Mouse (Mus musculus): ENCODE results near the gene Sptlc2. TPM values are rescaled to one million over a fixed set of nuclear protein-coding genes. Genes with fewer than 3 reads are reported as not detected.

Gene Sptlc2
- polyA plus RNA-seq, 1 experiment from 2014 or later = 72.8 TPM

- H3K4me1 ChIP-seq (ENCODE audit: control insufficient read depth, insufficient read depth, low read length) = peaks cover 2% of the 10 kb centered on the region; the same call in 1 of the 2 replicates
- no peaks in the 10 kb centered on the region for H3K9me3 ChIP-seq (replicated peaks; ENCODE audit: control insufficient read depth, low read length, poor library complexity, severe bottlenecking)
- no peak overlapping the region; the same call in 1 of the 2 replicates for H3K27ac ChIP-seq (ENCODE audit: low read length)
Observed at GRCm38 (mm10) chr12:87305767-87306583, 82.2 kb downstream of the Sptlc2 start.

GRCm38 (mm10) chr12:87301189-87301588, 87.0 kb downstream of the Sptlc2 start:
- Histone ChIP-seq H3K27me3 (ENCODE audit: control insufficient read depth, insufficient read depth, low read depth, low read length) (peaks cover 14% of the 10 kb centered on the region; the same call in 1 of the 2 replicates), H3K9me3 (replicated peaks; ENCODE audit: control insufficient read depth, low read length, poor library complexity, severe bottlenecking) (no peaks in the 10 kb centered on the region), H3K4me1 (ENCODE audit: control insufficient read depth, insufficient read depth, low read length) (peaks cover 12% of the 10 kb centered on the region; the same call in 1 of the 2 replicates), H3K27ac (ENCODE audit: low read length) (no peak overlapping the region), H3K36me3 (ENCODE audit: control insufficient read depth, insufficient read depth, low read length) (no peaks in the 10 kb centered on the region), H3K9ac (ENCODE audit: low read depth, low read length) (no peak overlapping the region), H3K4me2 (ENCODE audit: low read length) (no peak overlapping the region), H3K4me3 (ENCODE audit: low read depth, low read length) (no peak overlapping the region)
- ATAC-seq = no peak
- 45% methylated on average over 4 of the region's 4 CpGs for WGBS

More at GRCm38 (mm10) chr12:87305767-87306583, 82.2 kb downstream of the Sptlc2 start:
- H3K27me3 ChIP-seq (ENCODE audit: control insufficient read depth, insufficient read depth, low read depth, low read length) = no peaks in the 10 kb centered on the region; the same call in 1 of the 2 replicates
- no peak overlapping the region for H3K4me2 ChIP-seq (ENCODE audit: low read length)
- WGBS = 21% methylated on average over 13 of the region's 13 CpGs
- peaks cover 7% of the 10 kb centered on the region; the same call in 1 of the 2 replicates for H3K36me3 ChIP-seq (ENCODE audit: control insufficient read depth, insufficient read depth, low read length)
- peak; percentile 81 for ATAC-seq
- no peak overlapping the region for H3K4me3 ChIP-seq (ENCODE audit: low read depth, low read length)
- H3K9ac ChIP-seq (ENCODE audit: low read depth, low read length) = no peak overlapping the region

- Histone ChIP-seq H3K4me1 (ENCODE audit: control insufficient read depth, insufficient read depth, low read length) (peaks cover 9% of the 10 kb centered on the region; the same call in 1 of the 2 replicates), H3K4me3 (ENCODE audit: low read depth, low read length) (peak overlapping the region; percentile 80), H3K9ac (ENCODE audit: low read depth, low read length) (peak overlapping the region; percentile 60; the same call in 1 of the 2 replicates), H3K36me3 (ENCODE audit: control insufficient read depth, insufficient read depth, low read length) (no peaks in the 10 kb centered on the region), H3K4me2 (ENCODE audit: low read length) (peak overlapping the region; percentile 79), H3K9me3 (replicated peaks; ENCODE audit: control insufficient read depth, low read length, poor library complexity, severe bottlenecking) (no peaks in the 10 kb centered on the region), H3K27me3 (ENCODE audit: control insufficient read depth, insufficient read depth, low read depth, low read length) (peaks cover 14% of the 10 kb centered on the region; the same call in 1 of the 2 replicates), H3K27ac (ENCODE audit: low read length) (no peak overlapping the region)
- no peak for ATAC-seq
- 1% methylated on average over 9 of the region's 9 CpGs for WGBS
Observed at GRCm38 (mm10) chr12:87300441-87300690, 87.8 kb downstream of the Sptlc2 start.

GRCm38 (mm10) chr12:87299657-87300440, 88.3 kb downstream of the Sptlc2 start, which contains the start of gene Ism2:
Gene Ism2 (minus strand): TSS chr12:87299705.
- Histone ChIP-seq H3K9ac (ENCODE audit: low read depth, low read length) (peak within 1 kb of the TSS; percentile 60), H3K27me3 (ENCODE audit: control insufficient read depth, insufficient read depth, low read depth, low read length) (peaks cover 14% of the 10 kb centered on the region; the same call in 1 of the 2 replicates), H3K36me3 (ENCODE audit: control insufficient read depth, insufficient read depth, low read length) (no peaks in the 10 kb centered on the region), H3K9me3 (replicated peaks; ENCODE audit: control insufficient read depth, low read length, poor library complexity, severe bottlenecking) (no peaks in the 10 kb centered on the region), H3K4me2 (ENCODE audit: low read length) (peak within 1 kb of the TSS; percentile 79), H3K27ac (ENCODE audit: low read length) (no peak within 1 kb of the TSS), H3K4me3 (ENCODE audit: low read depth, low read length) (peak within 1 kb of the TSS; percentile 80), H3K4me1 (ENCODE audit: control insufficient read depth, insufficient read depth, low read length) (peaks cover 9% of the 10 kb centered on the region; the same call in 1 of the 2 replicates)
- ATAC-seq = peak; percentile 84
- WGBS = under 1% methylated on average over 69 of the region's 86 CpGs

GRCm38 (mm10) chr12:87299037-87299656, 89.0 kb downstream of the Sptlc2 start:
- WGBS = 8% methylated on average over 29 of the region's 29 CpGs
- peak; percentile 5 for ATAC-seq
- peak overlapping the region; percentile 79 for H3K4me2 ChIP-seq (ENCODE audit: low read length)

GRCm38 (mm10) chr12:87293934-87294333, 94.2 kb downstream of the Sptlc2 start:
- H3K27ac ChIP-seq (ENCODE audit: low read length) = no peak overlapping the region
- no peak overlapping the region for H3K9ac ChIP-seq (ENCODE audit: low read depth, low read length)
- H3K9me3 ChIP-seq (replicated peaks; ENCODE audit: control insufficient read depth, low read length, poor library complexity, severe bottlenecking) = no peaks in the 10 kb centered on the region
- no peaks in the 10 kb centered on the region; the same call in 1 of the 2 replicates for H3K4me1 ChIP-seq (ENCODE audit: control insufficient read depth, insufficient read depth, low read length)
- H3K27me3 ChIP-seq (ENCODE audit: control insufficient read depth, insufficient read depth, low read depth, low read length) = peaks cover 9% of the 10 kb centered on the region; the same call in 1 of the 2 replicates
- WGBS = 73% methylated on average over 6 of the region's 6 CpGs
- 0 out of 2 replicates have a peak, but pooled peaks have one; percentile 21 for ATAC-seq
- H3K4me3 ChIP-seq (ENCODE audit: low read depth, low read length) = no peak overlapping the region
- H3K36me3 ChIP-seq (ENCODE audit: control insufficient read depth, insufficient read depth, low read length) = no peaks in the 10 kb centered on the region
- H3K4me2 ChIP-seq (ENCODE audit: low read length) = no peak overlapping the region

More at GRCm38 (mm10) chr12:87299037-87299656, 89.0 kb downstream of the Sptlc2 start:
- peak overlapping the region; percentile 60 for H3K9ac ChIP-seq (ENCODE audit: low read depth, low read length)
- H3K4me3 ChIP-seq (ENCODE audit: low read depth, low read length) = peak overlapping the region; percentile 80
- H3K27me3 ChIP-seq (ENCODE audit: control insufficient read depth, insufficient read depth, low read depth, low read length) = peaks cover 14% of the 10 kb centered on the region; the same call in 1 of the 2 replicates
- peaks cover 9% of the 10 kb centered on the region; the same call in 1 of the 2 replicates for H3K4me1 ChIP-seq (ENCODE audit: control insufficient read depth, insufficient read depth, low read length)
- no peak overlapping the region for H3K27ac ChIP-seq (ENCODE audit: low read length)
- no peaks in the 10 kb centered on the region for H3K9me3 ChIP-seq (replicated peaks; ENCODE audit: control insufficient read depth, low read length, poor library complexity, severe bottlenecking)
- no peaks in the 10 kb centered on the region for H3K36me3 ChIP-seq (ENCODE audit: control insufficient read depth, insufficient read depth, low read length)

- Histone ChIP-seq H3K27ac (ENCODE audit: low read length) (no peak overlapping the region), H3K9ac (ENCODE audit: low read depth, low read length) (no peak overlapping the region), H3K4me2 (ENCODE audit: low read length) (no peak overlapping the region), H3K36me3 (ENCODE audit: control insufficient read depth, insufficient read depth, low read length) (no peaks in the 10 kb centered on the region), H3K27me3 (ENCODE audit: control insufficient read depth, insufficient read depth, low read depth, low read length) (no peaks in the 10 kb centered on the region), H3K4me1 (ENCODE audit: control insufficient read depth, insufficient read depth, low read length) (no peaks in the 10 kb centered on the region), H3K9me3 (replicated peaks; ENCODE audit: control insufficient read depth, low read length, poor library complexity, severe bottlenecking) (no peaks in the 10 kb centered on the region), H3K4me3 (ENCODE audit: low read depth, low read length) (no peak overlapping the region)
- WGBS = 93% methylated on average over 5 of the region's 5 CpGs
- ATAC-seq = no peak
Observed at GRCm38 (mm10) chr12:87289100-87289499, 99.1 kb downstream of the Sptlc2 start.

GRCm38 (mm10) chr12:87284726-87285125, 103.4 kb downstream of the Sptlc2 start:
- ATAC-seq = no peak
- Histone ChIP-seq H3K9me3 (replicated peaks; ENCODE audit: control insufficient read depth, low read length, poor library complexity, severe bottlenecking) (no peaks in the 10 kb centered on the region), H3K36me3 (ENCODE audit: control insufficient read depth, insufficient read depth, low read length) (no peaks in the 10 kb centered on the region), H3K27ac (ENCODE audit: low read length) (no peak overlapping the region), H3K9ac (ENCODE audit: low read depth, low read length) (no peak overlapping the region), H3K4me1 (ENCODE audit: control insufficient read depth, insufficient read depth, low read length) (no peaks in the 10 kb centered on the region), H3K4me2 (ENCODE audit: low read length) (no peak overlapping the region), H3K4me3 (ENCODE audit: low read depth, low read length) (no peak overlapping the region), H3K27me3 (ENCODE audit: control insufficient read depth, insufficient read depth, low read depth, low read length) (no peaks in the 10 kb centered on the region)
- WGBS = 91% methylated on average over 5 of the region's 5 CpGs

Measured in midbrain, embryonic 16.5 days (tissue).